Mouse (Mus musculus): ENCODE results near the gene Tmem95.

The Tmem95 gene

GRCm38 (mm10) chr11:69910781-69911560 is 33.2 kb upstream of the Tmem95 start:
- no peak for DNase-seq (ENCODE audit: low spot score)

GRCm38 (mm10) chr11:69910177-69910576 is 32.4 kb upstream of the Tmem95 start:
- no peak for DNase-seq (ENCODE audit: low spot score)

- no peak for DNase-seq (ENCODE audit: low spot score)
Measured at GRCm38 (mm10) chr11:69909174-69909573, 31.4 kb upstream of the Tmem95 start.

GRCm38 (mm10) chr11:69908645-69909044 is 30.8 kb upstream of the Tmem95 start:
- no peak for DNase-seq (ENCODE audit: low spot score)

GRCm38 (mm10) chr11:69904311-69904710 is 26.5 kb upstream of the Tmem95 start:
- DNase-seq (ENCODE audit: low spot score): no peak

GRCm38 (mm10) chr11:69902972-69903371 is 25.2 kb upstream of the Tmem95 start:
- DNase-seq (ENCODE audit: low spot score): no peak

GRCm38 (mm10) chr11:69901993-69902392 is 24.2 kb upstream of the Tmem95 start:
- DNase-seq (ENCODE audit: low spot score): peak; percentile 35

GRCm38 (mm10) chr11:69901406-69901846 is 23.6 kb upstream of the Tmem95 start:
- DNase-seq (ENCODE audit: low spot score): peak; percentile 94

GRCm38 (mm10) chr11:69900471-69901405 is 22.9 kb upstream of the Tmem95 start, which contains the start of the genes 2810408A11Rik and Neurl4:
Gene 2810408A11Rik, minus strand, starts transcription at chr11:69900987.
Gene Neurl4, plus strand, starts transcription at chr11:69901072.
- peak; percentile 91 for DNase-seq (ENCODE audit: low spot score)

GRCm38 (mm10) chr11:69899870-69900269 is 22.1 kb upstream of the Tmem95 start:
- no peak for DNase-seq (ENCODE audit: low spot score)

- no peak for DNase-seq (ENCODE audit: low spot score)
Measured at GRCm38 (mm10) chr11:69895291-69895690, 17.5 kb upstream of the Tmem95 start, which contains the start of gene Acap1. Gene Acap1, minus strand, starts transcription at chr11:69895539.

- peak; percentile 50 for DNase-seq (ENCODE audit: low spot score)
Measured at GRCm38 (mm10) chr11:69894671-69895070, 16.9 kb upstream of the Tmem95 start.

- DNase-seq (ENCODE audit: low spot score): no peak
Measured at GRCm38 (mm10) chr11:69891482-69891881, 13.7 kb upstream of the Tmem95 start.

GRCm38 (mm10) chr11:69886907-69887635 is 9.3 kb upstream of the Tmem95 start:
- no peak for DNase-seq (ENCODE audit: low spot score)

GRCm38 (mm10) chr11:69884663-69885062 is 6.8 kb upstream of the Tmem95 start:
- no peak for DNase-seq (ENCODE audit: low spot score)

GRCm38 (mm10) chr11:69884240-69884639 is 6.4 kb upstream of the Tmem95 start:
- no peak for DNase-seq (ENCODE audit: low spot score)

GRCm38 (mm10) chr11:69883527-69884151 is 5.8 kb upstream of the Tmem95 start:
- DNase-seq (ENCODE audit: low spot score): peak; percentile 32

- DNase-seq (ENCODE audit: low spot score): peak; percentile 42
Measured at GRCm38 (mm10) chr11:69883066-69883465, 5.2 kb upstream of the Tmem95 start.

GRCm38 (mm10) chr11:69881787-69882670 is 4.2 kb upstream of the Tmem95 start:
- DNase-seq (ENCODE audit: low spot score): no peak

- DNase-seq (ENCODE audit: low spot score): peak; percentile 95
Measured at GRCm38 (mm10) chr11:69880853-69881603, 3.2 kb upstream of the Tmem95 start, which contains the start of gene Kctd11. Gene Kctd11, minus strand, starts transcription at chr11:69881406.

Data from urinary bladder, postnatal 14 days (tissue).